Mouse (Mus musculus) heart, adult 11 months (tissue): ENCODE results near the gene Cd300a.
A peak's percentile ranks its signal among the peaks of the same experiment; 100 is the strongest.
"Not testable (repeated sequence)": the region's sequence is repeated elsewhere in the genome, so short reads cannot be mapped to it uniquely, and the experiment has no call there.

Experiments used
- DNase-seq: peaks from one replicate; pipeline ENCODE4 v3.0.0; 2022

The Cd300a gene

DNA sequence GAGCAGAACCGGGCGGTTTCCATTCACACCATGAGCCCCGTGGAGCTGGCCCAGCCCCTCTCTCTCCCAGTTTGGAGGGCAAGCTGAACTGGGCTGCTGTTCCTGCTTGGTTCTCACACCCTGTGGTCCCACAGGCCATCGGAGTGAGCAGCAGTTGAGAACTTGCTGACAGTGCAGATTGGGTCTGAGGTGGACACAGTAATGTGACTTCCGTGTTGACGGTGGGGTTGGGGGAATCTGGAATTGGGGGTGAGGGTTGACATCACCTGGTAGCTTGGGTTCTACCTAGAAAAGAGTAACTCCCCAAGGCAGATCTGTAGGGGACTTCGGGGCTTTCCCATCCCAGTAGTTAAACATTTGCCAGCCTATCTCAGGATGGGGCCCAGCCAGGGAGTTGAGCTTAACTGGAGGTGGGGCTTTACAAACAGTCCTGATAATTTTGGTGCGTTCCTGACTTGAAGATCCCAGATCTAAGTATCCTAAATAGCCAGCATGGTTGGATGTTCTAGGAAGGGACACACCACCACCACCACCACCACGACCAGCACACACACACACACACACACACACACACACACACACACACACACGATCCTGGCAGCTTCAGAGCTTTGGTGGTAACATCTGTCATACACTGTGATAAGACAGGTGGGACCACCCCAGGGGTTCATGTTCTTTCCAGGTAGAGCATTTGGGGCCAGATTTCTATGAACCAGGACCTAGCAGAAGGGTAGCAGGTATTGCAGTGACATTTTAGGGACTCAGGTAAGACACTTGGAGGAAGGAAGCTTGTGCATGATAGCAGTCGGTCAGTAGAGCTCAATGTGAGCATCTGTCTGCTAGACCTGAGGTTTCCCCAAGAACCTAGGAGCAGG lies 22.2 kb upstream of the Cd300a start:
- DNase-seq: peak; percentile 89

DNA sequence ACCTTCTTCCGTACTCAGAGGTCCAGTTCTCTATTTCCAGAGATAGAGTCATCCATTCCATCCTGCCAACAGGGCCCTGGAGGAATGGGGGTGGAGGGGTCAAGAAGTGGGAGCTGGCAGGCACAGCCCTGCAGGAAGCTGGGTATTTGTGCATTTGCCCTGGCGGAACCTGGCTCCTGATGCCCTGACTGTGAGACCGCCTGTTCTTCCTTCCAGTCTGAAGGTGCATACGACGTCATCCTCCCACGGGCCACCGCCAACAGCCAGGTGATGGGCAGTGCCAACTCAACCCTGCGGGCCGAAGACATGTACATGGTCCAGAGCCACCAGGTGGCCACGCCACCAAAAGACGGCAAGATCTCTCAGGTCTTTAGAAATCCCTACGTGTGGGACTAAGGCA lies 21.6 kb upstream of the Cd300a start:
- no peak for DNase-seq

DNA sequence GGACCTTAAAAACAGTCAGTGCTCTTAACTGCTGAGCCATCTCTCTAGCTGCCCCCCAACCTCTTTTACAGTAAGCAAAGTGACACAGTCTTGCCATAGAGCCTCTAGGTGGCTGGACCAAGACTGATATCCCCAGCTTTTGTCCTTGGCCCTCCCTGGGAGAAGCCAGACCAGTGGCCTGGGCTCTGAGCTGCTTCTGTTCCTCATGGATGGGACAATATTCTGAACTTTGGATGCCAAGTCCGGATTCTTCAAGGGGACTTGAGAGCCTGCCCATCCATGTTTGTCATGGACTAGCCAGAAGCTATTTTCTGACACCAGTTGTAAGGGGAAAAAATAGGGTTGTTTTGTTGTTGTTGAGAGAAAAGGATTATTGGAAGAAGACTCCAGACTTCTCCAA lies 20.1 kb upstream of the Cd300a start:
- DNase-seq: peak; percentile 77

DNA sequence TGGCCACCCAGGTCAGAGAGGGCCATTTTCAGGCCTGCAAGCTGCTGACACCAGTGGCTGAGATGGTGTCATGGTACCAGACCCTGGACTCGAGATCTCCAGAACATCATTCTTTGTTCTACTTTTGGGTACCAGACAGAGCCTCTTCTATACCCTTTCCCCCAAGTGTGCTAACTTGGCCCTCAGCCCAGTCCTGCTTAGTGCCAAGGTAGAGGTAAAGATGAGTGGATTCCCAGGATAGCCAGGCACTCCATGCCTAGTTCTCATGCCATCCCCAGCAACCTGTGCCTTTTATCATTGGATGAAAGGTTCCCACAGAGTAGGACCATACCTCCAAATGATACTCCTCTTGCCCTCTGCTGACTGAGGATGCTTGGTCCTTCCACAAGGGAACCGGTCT lies 18.3 kb upstream of the Cd300a start:
- DNase-seq: peak; percentile 85

DNA sequence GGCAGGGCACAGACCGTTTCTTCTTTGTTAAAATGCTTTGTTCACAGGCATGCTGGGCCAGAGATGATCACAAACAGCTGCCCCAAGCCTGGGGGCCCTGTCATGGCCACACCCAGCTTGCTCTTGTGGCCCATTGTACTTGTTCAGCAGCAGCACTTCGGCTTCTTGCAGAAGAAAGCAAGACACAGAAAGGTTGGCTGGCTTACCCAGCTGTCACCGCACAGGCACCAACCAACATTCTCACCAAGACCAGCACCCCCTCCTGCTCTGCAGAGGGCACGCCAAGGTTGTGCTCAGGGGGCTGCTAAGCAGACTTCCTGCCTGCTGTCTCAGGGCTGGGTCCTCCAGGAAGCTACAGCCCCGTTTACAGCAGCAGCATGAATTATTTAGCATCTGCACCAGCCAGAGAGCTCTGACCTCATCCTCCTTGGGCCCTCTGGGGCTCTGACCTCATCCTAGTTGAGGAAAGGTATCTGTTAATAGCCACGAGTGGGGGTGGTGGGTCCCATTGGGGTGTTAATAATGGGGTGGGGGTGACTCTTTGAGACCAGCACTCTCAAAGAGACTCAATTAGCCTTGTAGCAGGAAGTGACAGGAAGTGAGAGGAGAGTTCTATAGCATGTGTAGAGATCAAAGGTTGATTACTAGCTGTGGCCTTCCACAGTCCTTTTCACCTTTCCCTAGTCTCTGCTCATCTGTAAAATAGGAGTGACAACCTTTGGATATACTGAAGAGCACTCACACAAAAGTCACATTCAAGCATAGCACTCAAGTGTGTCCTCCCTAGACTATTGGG lies 16.6 kb upstream of the Cd300a start:
- no peak for DNase-seq

DNA sequence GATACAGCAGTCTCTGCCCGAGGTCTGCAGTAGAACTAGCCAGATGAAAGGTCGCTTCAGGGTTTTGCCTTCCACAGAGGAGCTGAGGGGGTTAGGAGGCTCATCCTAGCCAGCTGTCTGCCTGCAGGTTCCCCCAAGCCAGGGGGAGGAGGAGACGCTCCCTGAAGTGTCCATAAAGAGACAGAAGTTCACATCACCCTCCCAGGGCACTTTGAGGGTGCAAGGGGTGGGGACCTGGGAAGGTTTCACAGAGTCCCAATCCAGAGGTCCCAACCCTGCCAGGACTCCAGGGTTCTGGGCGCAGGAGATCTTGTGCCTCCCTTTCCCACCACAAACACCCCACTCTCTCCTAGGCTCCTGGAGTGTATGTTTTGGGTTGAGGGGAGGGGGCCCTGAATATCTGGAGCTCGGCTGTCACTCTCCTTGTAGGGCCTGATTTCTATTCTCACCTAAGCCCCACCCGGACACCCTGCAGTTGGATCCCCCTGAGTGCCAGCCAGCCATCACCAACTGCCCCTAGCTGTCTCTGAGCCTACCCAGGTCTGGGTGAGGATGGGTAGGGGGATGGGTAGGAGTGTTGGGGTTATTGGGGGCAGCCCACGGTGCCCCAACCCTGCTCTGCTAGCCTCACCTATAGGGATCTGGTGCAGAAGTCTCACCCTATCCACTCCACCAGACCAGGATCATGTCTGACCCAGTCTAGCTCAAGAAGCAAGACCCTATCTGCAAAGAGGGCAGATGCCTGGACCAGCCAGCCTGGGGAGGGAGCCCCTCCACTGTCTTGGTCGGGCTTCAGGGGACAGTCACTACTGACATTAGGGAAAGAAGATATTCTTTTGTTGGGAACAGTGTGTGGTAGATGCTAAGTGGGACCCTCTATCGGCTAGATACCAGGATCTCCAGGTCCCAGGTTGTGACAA lies 15.4 kb upstream of the Cd300a start:
- peak; percentile 88 for DNase-seq

DNA sequence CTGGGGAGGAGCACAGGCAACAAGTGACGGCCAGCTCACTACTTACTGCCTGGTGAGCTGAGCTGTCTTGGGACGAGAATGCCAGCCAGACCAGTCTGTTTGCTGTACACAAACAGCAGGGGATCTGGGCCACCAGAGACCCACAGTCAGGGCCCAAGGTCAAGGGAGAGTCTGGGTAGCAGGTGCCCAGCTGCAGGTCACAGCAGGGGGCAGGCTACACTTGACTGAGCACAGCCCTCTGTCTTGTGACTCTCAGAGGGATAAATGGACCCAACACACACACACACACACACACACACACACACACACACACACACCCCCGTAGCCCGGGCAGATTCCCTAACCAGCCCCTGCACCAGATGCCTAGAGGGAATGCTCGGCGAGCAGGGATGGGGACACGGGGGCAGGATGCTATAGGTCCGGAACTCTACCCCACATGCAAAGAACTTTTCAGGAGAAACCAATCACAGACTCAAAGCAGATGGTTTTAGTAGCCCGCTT lies 14.5 kb upstream of the Cd300a start:
- peak; percentile 92 for DNase-seq

DNA sequence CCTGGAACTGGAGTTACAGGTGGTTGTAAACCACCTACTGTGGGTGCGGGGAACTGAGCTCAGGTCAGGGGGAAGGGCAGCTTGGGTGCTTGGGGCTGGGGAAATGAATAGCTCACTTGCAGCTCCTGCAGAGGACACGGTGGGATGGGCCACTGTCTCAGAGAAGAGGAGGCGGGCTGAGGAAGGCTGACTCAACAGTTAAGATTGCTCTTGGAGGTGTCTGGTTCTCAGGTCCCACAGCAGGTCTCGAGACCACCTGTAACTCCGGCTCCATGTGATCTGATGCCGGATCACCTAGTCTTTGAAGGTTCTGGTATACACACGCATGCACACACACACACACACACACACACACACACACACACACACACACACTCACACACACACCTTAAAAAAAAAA lies 13.7 kb upstream of the Cd300a start:
- DNase-seq: no peak

DNA sequence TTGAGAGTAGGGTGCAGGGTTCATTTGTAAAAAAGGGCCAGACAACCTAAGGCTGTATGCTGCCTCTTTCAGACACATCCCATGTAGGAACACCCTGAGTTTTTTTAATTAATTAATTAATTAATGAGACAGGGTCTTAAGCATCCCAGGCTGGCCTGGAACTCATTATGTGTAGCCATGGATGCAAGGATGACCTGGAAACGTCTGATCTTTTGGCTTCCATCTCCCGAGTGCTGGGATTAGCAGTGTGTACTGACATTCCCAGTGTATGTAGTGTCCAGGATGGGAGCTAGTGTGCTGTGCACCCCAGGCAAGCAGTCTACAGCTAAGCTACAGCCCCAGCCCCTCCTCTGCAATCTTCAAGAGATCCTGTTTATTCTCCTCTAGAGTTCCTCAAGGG lies 13.2 kb upstream of the Cd300a start:
- no peak for DNase-seq

DNA sequence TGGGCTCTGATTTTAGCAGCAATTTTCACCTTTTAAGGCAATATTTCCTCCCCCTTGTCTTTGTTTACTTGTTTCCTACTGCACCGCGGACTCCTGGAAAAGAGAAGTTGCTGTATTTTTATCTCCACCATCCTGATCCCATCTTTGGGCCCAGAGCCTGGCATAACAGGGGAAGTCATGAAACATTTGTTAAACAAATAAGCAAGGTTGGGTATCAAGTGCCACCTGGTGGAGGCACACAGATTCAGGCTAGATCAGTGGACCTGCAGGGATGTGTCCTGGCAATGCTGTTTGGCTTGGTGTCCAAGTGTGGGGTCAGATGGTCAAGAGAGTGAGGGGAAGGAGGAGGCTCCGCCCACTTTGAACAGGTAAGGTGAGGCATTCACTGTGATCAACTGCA lies 12.7 kb upstream of the Cd300a start:
- peak; percentile 96 for DNase-seq

DNA sequence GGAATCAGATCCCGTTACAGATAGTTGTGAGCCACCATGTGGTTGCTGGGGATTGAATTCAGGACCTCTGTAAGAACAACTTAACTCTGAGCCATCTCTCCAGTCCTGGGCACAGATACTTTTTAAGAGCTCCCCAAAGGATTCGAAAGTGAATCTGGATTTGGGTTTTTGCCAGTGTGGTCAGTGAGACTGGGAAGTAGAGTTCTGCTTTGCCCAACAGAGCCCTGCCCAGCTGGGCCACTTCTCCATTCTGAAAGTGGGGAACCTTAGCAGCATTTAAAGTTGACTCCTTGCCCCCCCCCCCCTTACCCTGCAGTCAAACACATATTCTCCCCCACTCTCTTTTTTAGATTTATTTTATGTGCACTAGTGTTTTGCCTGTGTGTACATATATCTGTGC lies 10.2 kb upstream of the Cd300a start:
- peak; percentile 95 for DNase-seq

DNA sequence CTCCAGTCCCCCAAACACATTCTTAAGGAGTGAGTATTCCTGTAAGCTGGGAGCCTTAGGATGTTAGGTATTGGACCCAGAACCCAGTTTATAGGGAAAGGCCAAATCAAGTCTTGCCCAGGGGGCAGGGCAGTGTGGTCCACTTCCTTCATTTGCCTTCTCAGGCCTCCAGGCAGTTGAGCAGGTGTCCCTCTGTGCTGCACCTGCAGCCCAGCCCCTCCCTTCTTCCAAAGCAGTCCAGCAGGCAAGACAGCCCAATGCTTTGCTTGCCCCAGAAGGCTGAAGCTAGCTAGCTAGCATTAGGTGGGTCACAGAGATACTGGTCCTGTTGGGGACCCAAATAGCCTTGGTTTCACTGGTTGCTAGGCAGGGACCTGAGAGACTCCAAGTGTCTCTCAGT lies 9.7 kb upstream of the Cd300a start:
- DNase-seq: no peak

DNA sequence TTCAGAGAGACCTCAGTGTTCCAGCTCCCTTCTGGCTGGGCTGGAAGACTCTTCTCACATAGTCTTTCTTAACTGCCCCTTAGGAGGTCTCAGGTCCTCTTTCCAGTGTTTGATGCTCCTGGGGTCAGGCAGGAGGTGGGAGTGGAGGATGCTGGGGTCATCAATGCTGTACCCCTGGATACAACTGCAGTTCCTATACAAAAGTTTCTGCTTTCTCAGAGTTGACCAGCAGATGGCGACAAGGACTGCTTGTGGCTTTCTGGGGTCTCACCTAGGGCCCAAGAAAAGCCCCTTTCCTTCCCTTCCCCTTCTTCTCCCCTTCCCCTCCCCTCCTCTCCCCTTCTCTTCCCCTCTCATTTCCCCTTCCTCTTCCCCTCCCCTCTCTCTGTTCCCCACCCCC lies 9.3 kb upstream of the Cd300a start:
- peak; percentile 93 for DNase-seq

DNA sequence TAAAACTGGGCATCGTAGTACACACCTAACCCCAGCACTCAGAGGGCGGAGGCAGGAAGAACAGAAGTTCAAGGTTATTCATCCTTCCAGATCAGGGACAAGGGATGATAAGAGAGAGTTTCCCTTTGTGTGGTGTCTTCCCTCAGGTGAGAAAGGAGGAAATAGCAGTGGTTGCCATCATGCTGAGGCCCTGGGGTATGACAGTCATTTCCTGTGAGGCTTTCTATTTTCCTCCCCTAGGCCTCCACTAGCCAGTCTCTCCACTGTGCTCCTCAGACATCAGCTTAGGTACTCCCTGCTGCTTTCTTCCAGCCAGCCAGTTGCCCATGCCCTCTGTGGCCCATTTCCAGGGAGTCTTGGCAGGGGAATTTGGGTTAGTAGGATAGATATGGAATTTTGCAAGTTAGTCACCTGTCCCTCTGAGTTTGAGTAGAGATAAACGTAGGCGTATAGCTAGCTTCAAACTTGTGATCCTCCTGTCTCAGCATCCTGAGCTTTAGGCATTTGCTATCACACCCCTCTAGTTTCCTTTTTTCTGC lies 6.5 kb upstream of the Cd300a start:
- DNase-seq: no peak

DNA sequence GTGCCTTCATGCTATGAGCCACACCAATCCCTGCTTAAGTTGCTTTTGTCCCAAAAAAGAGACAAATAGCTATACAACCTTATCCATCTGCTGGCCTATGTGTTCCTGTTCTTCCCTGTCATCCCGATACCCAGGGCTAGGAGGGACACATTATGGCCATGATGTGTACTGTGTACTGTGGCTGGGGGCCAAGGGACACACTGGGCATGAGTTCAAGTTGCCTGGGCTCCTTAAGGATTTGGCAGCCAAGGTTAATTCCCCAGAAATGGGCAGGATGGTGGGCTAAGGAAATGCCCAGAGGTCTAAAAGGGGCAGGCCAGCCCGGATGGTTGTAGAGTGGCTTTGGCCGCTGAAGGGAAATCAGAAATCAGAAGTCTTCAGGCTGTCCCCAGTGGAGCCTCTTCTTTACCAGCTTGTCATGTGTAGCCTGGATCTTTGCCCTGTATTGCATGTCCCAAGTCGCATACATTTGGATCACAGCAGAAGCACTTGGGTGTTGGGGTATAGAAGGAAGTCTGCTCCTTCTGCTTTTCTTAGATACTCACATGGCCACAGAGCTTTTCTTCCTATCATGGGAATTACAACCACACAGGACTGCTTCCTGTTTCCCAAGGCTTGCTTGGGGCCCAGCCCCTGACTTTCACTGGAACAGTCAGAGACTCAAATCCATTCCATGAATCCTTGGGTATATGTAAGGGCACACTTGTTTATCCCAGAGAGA lies 5.3 kb upstream of the Cd300a start:
- DNase-seq: peak; percentile 96

DNA sequence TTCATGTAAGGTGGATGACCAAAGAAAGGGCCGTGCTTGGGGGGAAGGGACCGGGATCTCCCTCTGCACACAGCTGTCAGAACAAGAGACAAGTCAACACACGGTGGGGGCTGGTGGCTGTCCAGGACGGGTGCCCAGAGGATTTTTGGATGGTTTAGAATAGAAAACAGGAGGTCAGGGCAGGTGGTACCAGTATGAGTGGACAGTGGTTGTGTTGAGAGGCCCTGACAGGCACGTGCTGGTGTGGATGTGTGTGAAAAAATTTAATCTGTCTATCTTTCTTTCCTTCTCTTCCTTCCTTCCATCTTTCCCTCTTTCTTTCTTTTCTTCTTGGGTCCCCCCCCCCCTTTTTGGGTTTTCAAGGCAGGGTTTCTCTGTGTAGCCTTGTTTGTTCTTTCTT lies 701 bp downstream of the Cd300a start:
- no peak for DNase-seq

DNA sequence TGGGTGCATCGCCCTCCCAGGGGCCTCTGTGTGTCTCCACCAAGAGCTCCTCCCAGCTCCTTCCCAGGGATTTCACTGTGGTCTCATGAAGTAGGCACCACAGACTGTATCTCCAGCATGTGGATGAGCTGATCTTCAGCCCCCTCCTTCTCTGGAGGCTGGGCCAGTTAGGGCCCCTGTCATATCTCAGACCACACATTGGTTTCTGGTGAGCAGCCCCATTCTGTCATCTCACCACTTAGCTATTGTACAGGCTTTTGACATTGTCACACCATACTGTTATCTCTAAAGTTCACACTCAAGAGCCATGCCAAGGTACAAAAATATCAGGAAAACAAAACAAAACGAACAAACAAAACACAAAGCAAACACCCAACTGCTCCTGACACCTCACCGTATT lies 6.2 kb downstream of the Cd300a start:
- no peak for DNase-seq

DNA sequence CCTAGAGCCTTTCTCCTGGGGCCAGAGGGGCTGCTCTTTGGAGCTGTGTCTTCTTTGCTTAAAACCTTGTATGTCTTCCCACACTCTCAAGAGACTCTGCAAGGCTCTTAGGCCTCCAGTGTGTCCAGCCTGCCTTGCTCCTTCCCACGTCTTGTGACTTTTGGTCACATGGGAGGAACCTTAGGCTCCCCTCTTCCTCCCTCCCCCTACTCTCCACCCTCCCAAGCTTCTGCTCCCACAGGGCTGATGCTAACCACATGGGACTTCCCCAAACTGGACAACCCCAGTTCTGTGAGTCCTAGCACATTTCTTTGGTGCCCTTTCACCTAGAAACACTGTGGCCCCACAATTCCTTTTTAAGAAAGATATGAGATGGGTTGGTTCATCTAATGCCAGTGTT lies 8.2 kb downstream of the Cd300a start:
- DNase-seq: peak; percentile 99

DNA sequence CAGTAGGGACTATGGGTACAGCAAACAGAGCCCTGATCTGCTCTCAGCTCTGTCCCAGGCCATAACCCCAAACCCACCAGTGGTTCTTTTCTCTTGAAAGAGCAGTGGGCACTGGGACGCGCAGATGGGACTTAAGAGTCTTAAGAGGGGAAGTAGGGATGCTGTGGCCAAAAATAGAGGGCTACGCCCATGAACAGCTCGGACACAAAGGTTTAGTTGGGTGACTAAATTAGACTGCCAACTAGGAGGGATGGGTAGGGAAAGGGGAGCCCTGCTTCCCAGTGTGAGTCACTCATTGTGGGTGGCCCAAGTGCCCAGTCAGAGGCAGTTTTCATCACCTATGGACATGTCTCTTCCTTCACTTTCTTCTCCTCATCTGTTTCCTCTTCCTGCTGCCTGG lies 13.4 kb downstream of the Cd300a start:
- no peak for DNase-seq

DNA sequence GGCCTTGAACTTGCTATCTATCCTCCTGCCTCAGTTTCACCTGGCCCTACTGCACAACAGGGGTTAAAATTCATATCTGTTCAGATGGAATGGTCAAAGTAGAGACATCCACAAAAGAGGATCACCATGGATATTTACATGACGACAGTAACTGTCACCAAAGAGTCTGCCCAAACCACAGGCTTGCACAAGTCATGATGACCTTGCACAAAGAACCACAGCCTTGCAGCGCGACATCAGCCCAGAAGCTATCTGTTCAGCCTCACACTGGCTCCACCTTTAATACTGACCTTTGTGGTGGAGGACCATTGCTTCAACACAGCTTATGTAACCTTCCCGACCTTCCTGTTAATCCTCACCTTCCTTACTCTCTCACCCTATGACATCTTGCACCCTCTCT lies 17.7 kb downstream of the Cd300a start:
- peak; percentile 90 for DNase-seq

DNA sequence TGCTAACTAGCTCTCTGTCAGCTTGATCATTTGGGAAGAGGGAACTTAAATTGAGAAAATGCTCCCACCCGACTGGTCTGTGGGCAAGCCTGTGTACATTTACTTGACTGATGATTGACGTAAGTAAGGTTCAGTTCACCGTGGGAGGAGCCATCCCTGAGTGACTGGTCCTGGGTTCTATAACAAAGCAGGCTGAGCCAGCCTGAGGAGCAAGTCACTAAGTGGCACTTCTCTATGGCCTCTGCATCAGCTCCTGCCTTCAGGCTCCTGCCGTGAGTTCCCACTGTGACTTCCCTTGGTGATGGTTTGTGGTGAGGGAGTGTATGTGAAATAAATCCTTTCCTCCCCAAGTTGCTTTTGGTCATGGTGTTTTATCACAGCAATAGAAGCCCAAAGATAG lies 18.2 kb downstream of the Cd300a start:
- peak; percentile 88 for DNase-seq

DNA sequence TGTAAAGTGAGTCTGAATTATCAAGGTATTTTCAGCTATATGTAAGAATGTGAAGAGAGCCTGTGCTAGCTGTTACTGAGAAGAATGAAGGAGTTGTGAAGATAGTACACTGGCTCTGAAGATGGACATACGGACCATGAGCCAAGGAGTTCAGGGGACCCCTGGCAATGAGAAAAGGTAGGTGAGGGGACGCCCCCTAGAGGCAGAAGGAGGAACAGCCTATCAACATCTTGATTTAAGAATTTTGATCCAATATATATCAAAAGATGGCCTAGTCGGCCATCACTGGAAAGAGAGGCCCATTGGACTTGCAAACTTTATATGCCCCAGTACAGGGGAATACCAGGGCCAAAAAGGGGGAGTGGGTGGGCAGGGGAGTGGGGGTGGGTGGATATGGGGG lies 19.7 kb downstream of the Cd300a start:
- DNase-seq: not testable (repeated sequence)
